Mouse (Mus musculus): Measurements from ENCODE around the gene Stk32c. TPM values are rescaled to one million over a fixed set of nuclear protein-coding genes. Genes with fewer than 3 reads are reported as not detected.

The Stk32c gene
- polyA plus RNA-seq, 1 experiment from 2014 or later: 0.50 TPM

DNA sequence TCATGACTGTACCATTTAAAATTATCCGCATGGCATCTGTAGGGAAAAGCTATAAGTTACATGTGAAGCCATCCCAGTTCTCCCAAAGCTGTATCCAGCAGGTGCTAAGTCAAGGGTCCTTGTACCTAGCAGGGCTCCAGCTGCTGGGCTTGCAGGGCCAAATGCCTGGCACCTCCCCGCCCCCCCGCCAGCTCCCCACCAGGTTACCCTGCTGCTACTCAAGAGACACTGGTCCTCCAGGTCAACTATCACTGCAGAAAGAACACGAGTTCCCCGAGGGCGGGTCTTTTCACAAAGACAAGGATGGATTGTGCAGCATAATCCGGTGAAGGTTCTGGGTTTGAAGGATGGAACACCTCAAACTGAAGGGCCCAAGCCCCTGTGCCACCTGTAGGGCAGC, 25.8 kb downstream of the Stk32c start:
- Histone ChIP-seq H3K36me3 (ENCODE audit: poor library complexity, severe bottlenecking) (no peaks in the 10 kb centered on the region), H3K27me3 (peaks cover 52% of the 10 kb centered on the region), H3K9ac (peak overlapping the region; percentile 73), H3K4me3 (peak overlapping the region; percentile 66), H3K9me3 (replicated peaks) (no peaks in the 10 kb centered on the region), H3K4me1 (peaks cover 13% of the 10 kb centered on the region; the same call in 1 of the 2 replicates), H3K27ac (no peak overlapping the region), H3K4me2 (peak overlapping the region; percentile 92)
- ATAC-seq: 0 out of 2 replicates have a peak, but pooled peaks have one; percentile 2
- 30% methylated on average over 7 of the region's 7 CpGs for WGBS

- Histone ChIP-seq H3K4me1 (peaks cover 13% of the 10 kb centered on the region; the same call in 1 of the 2 replicates), H3K27me3 (peaks cover 52% of the 10 kb centered on the region), H3K27ac (no peak overlapping the region), H3K36me3 (ENCODE audit: poor library complexity, severe bottlenecking) (no peaks in the 10 kb centered on the region), H3K9me3 (replicated peaks) (no peaks in the 10 kb centered on the region), H3K4me3 (no peak overlapping the region), H3K4me2 (no peak overlapping the region), H3K9ac (no peak overlapping the region)
- no peak for ATAC-seq
- WGBS: 83% methylated on average over 8 of the region's 8 CpGs
These were observed 26.7 kb downstream of the Stk32c start for GRCm38 (mm10) chr7:139186436-139186835.

DNA sequence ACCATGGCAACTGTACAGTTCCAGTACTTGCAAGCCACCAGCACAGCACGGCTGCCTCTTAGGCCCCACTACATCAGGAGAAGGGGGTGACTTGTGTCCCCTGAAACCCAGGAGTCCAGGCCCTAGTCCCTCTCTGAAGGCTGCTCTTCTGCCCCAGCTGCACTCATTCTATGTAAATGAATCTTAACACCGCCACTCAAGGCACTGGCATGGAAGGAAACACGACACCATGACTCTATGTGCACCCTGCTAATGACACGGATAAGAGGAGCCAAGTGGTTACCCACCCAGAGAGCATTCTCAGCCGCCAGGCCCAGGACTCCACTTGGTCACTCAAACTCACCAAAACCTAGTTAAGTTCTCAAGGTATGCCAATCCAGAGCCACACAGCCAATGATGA, 27.1 kb downstream of the Stk32c start:
- H3K4me2 ChIP-seq: no peak overlapping the region
- H3K27me3 ChIP-seq: peaks cover 56% of the 10 kb centered on the region
- H3K9ac ChIP-seq: no peak overlapping the region
- WGBS: 43% methylated on average over 5 of the region's 5 CpGs
- H3K27ac ChIP-seq: no peak overlapping the region
- H3K36me3 ChIP-seq (ENCODE audit: poor library complexity, severe bottlenecking): no peaks in the 10 kb centered on the region
- no peak for ATAC-seq
- H3K4me1 ChIP-seq: peaks cover 13% of the 10 kb centered on the region; the same call in 1 of the 2 replicates
- no peak overlapping the region for H3K4me3 ChIP-seq
- no peaks in the 10 kb centered on the region for H3K9me3 ChIP-seq (replicated peaks)

GRCm38 (mm10) chr7:139184846-139185245, 28.3 kb downstream of the Stk32c start:
- no peaks in the 10 kb centered on the region for H3K36me3 ChIP-seq (ENCODE audit: poor library complexity, severe bottlenecking)
- no peak for ATAC-seq

GRCm38 (mm10) chr7:139184396-139184795, 28.7 kb downstream of the Stk32c start:
- Histone ChIP-seq H3K9ac (no peak overlapping the region), H3K4me2 (no peak overlapping the region), H3K9me3 (replicated peaks) (no peaks in the 10 kb centered on the region), H3K36me3 (ENCODE audit: poor library complexity, severe bottlenecking) (no peaks in the 10 kb centered on the region), H3K27ac (no peak overlapping the region), H3K4me3 (no peak overlapping the region), H3K27me3 (peaks cover 48% of the 10 kb centered on the region), H3K4me1 (peaks cover 13% of the 10 kb centered on the region; the same call in 1 of the 2 replicates)
- no peak for ATAC-seq
- 82% methylated on average over 4 of the region's 4 CpGs for WGBS

More at GRCm38 (mm10) chr7:139184846-139185245, 28.3 kb downstream of the Stk32c start:
- Histone ChIP-seq H3K9ac (no peak overlapping the region), H3K27me3 (peaks cover 48% of the 10 kb centered on the region), H3K4me2 (no peak overlapping the region), H3K4me3 (no peak overlapping the region), H3K4me1 (peaks cover 13% of the 10 kb centered on the region; the same call in 1 of the 2 replicates), H3K9me3 (replicated peaks) (no peaks in the 10 kb centered on the region), H3K27ac (no peak overlapping the region)
- WGBS: 89% methylated on average over 7 of the region's 7 CpGs

GRCm38 (mm10) chr7:139180058-139180457, 33.0 kb downstream of the Stk32c start:
- Histone ChIP-seq H3K36me3 (ENCODE audit: poor library complexity, severe bottlenecking) (no peaks in the 10 kb centered on the region), H3K27ac (no peak overlapping the region), H3K27me3 (peaks cover 10% of the 10 kb centered on the region; the same call in 1 of the 2 replicates), H3K4me3 (no peak overlapping the region), H3K9me3 (replicated peaks) (no peaks in the 10 kb centered on the region), H3K9ac (no peak overlapping the region), H3K4me1 (no peaks in the 10 kb centered on the region), H3K4me2 (no peak overlapping the region)
- 88% methylated on average over 3 of the region's 3 CpGs for WGBS
- ATAC-seq: no peak

- H3K4me1 ChIP-seq: no peaks in the 10 kb centered on the region
- H3K4me3 ChIP-seq: no peak overlapping the region
- H3K27ac ChIP-seq: no peak overlapping the region
- WGBS: 81% methylated on average over 5 of the region's 5 CpGs
- H3K27me3 ChIP-seq: 0 out of 2 replicates have a peak, but pooled peaks cover 4% of the 10 kb centered on the region
- no peaks in the 10 kb centered on the region for H3K9me3 ChIP-seq (replicated peaks)
- no peak for ATAC-seq
- H3K9ac ChIP-seq: no peak overlapping the region
- H3K36me3 ChIP-seq (ENCODE audit: poor library complexity, severe bottlenecking): no peaks in the 10 kb centered on the region
- no peak overlapping the region for H3K4me2 ChIP-seq
These were observed 33.8 kb downstream of the Stk32c start for GRCm38 (mm10) chr7:139179299-139179698.

GRCm38 (mm10) chr7:139169143-139169542, 44.0 kb downstream of the Stk32c start:
- Histone ChIP-seq H3K27me3 (no peaks in the 10 kb centered on the region), H3K4me1 (no peaks in the 10 kb centered on the region), H3K9me3 (replicated peaks) (peaks cover 13% of the 10 kb centered on the region; the same call in 1 of the 2 replicates), H3K27ac (no peak overlapping the region), H3K4me3 (no peak overlapping the region), H3K36me3 (ENCODE audit: poor library complexity, severe bottlenecking) (no peaks in the 10 kb centered on the region), H3K9ac (no peak overlapping the region), H3K4me2 (no peak overlapping the region)
- WGBS: 67% methylated on average over 4 of the region's 4 CpGs
- ATAC-seq: no peak

GRCm38 (mm10) chr7:139164410-139164809, 48.7 kb downstream of the Stk32c start:
- no peaks in the 10 kb centered on the region for H3K27me3 ChIP-seq
- H3K36me3 ChIP-seq (ENCODE audit: poor library complexity, severe bottlenecking): no peaks in the 10 kb centered on the region
- H3K9ac ChIP-seq: no peak overlapping the region
- ATAC-seq: no peak
- no peak overlapping the region for H3K4me3 ChIP-seq
- no peak overlapping the region for H3K4me2 ChIP-seq
- WGBS: 78% methylated on average over 5 of the region's 5 CpGs
- H3K4me1 ChIP-seq: no peaks in the 10 kb centered on the region
- H3K27ac ChIP-seq: no peak overlapping the region
- peaks cover 13% of the 10 kb centered on the region; the same call in 1 of the 2 replicates for H3K9me3 ChIP-seq (replicated peaks)

- H3K9me3 ChIP-seq (replicated peaks): no peaks in the 10 kb centered on the region
- no peak overlapping the region for H3K4me3 ChIP-seq
- no peak overlapping the region for H3K9ac ChIP-seq
- WGBS: 53% methylated on average over 5 of the region's 5 CpGs
- ATAC-seq: no peak
- no peaks in the 10 kb centered on the region for H3K27me3 ChIP-seq
- H3K36me3 ChIP-seq (ENCODE audit: poor library complexity, severe bottlenecking): no peaks in the 10 kb centered on the region
- H3K4me1 ChIP-seq: peaks cover 8% of the 10 kb centered on the region
- H3K4me2 ChIP-seq: no peak overlapping the region
- H3K27ac ChIP-seq: no peak overlapping the region
These were observed 54.2 kb downstream of the Stk32c start for GRCm38 (mm10) chr7:139158956-139159355.

- WGBS: 75% methylated on average over 7 of the region's 7 CpGs
- ATAC-seq: no peak
These were observed 54.6 kb downstream of the Stk32c start for GRCm38 (mm10) chr7:139158549-139158948.

DNA sequence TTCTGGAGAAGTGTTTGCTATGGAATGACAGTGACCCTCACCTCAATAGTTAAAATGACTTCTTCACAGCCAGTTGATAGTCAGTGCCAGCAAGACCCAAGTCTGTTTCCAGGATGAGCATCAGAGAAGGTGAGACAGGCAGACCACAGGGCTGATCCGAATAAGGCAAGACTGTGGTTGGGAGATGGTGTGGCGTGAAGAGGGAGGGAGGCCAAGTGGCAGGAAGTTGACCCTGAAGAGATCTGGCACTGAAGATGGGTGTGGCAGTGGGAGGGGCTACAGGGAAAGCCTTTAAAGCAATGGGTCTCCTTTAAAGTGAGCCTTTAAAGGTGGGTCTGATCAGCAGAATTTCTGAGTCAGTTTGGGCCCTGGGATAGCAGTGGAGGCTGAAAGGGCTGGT, 55.6 kb downstream of the Stk32c start:
- H3K36me3 ChIP-seq (ENCODE audit: poor library complexity, severe bottlenecking): no peaks in the 10 kb centered on the region
- H3K4me1 ChIP-seq: peaks cover 8% of the 10 kb centered on the region
- no peaks in the 10 kb centered on the region for H3K27me3 ChIP-seq
- H3K27ac ChIP-seq: no peak overlapping the region
- no peak overlapping the region for H3K4me2 ChIP-seq
- H3K4me3 ChIP-seq: no peak overlapping the region
- no peak overlapping the region for H3K9ac ChIP-seq
- ATAC-seq: no peak
- 73% methylated on average over 2 of the region's 2 CpGs for WGBS
- no peaks in the 10 kb centered on the region for H3K9me3 ChIP-seq (replicated peaks)

More at GRCm38 (mm10) chr7:139158549-139158948, 54.6 kb downstream of the Stk32c start:
- Histone ChIP-seq H3K4me1 (peaks cover 8% of the 10 kb centered on the region), H3K9me3 (replicated peaks) (no peaks in the 10 kb centered on the region), H3K9ac (no peak overlapping the region), H3K27me3 (no peaks in the 10 kb centered on the region), H3K4me3 (no peak overlapping the region), H3K36me3 (ENCODE audit: poor library complexity, severe bottlenecking) (no peaks in the 10 kb centered on the region), H3K4me2 (no peak overlapping the region), H3K27ac (no peak overlapping the region)

All from forebrain, embryonic 13.5 days (tissue).